Mouse (Mus musculus): ENCODE measurements around the gene Cemip2.
"Not testable (repeated sequence)": the region's sequence is repeated elsewhere in the genome, so short reads cannot be mapped to it uniquely, and the experiment has no call there.

The Cemip2 gene

DNA sequence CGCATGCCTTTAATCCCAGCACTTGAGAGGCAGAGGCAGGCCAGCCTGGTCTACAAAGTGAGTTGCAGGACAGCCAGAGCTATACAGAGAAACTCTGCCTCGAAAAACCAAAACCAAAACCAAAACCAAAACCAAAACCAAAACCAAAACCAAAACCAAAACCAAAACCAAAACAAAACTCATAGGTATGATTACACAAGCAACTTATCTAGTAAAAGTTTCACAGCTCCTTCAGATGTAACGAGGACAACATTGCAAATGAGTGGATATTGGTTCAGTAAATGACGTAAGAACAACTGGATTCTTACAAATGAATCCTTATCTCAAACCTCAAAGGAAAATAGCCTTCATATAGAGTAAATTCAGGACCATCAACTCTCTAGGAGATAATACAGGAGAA lies 88.6 kb downstream of the Cemip2 start:
- DNase-seq: not testable (repeated sequence)

DNA sequence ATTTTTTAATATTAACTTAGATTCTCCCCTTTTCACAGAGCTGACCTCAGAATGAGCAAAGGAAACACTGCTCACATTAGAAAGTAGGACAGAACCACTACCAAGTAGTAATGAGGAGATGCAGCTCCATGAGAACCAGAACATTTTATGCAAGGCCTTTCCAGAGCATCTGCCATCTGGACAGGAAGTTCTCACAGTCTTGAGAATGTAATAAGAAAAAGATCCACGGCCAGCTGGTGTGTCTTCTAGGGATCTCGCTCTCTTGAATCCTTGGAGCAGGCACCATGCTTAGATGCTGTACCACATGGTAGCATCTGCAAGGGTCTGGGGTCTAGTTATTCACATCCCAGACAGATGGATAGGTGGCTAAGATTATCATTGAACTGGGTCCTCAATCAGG lies 90.3 kb downstream of the Cemip2 start:
- DNase-seq: no peak

- no peak for DNase-seq
Measured at GRCm38 (mm10) chr19:21882110-21882940, 104.2 kb downstream of the Cemip2 start.

- DNase-seq: no peak
Measured at GRCm38 (mm10) chr19:21883053-21883452, 104.9 kb downstream of the Cemip2 start.

GRCm38 (mm10) chr19:21883922-21884321 lies 105.8 kb downstream of the Cemip2 start:
- no peak for DNase-seq

DNA sequence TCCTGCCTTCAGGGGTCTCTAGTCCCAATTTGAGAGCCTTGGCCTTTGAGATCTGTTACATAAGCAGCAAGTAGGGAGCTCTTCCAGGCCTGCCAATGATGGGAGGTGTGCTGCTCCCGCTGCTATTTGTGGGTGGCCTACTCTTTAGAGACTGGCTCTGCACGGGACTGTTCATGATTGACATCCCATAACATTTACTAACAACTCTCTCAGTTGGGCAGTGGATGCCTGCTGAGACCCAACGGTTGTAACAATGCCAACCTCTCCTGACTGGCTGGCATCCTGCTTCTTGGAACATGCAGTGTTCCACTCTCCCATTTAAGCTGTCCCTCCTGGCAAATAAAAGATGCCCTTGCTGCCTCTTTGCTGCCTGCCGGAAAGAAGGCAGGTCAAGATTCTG lies 106.2 kb downstream of the Cemip2 start:
- DNase-seq: peak; percentile 63 to 78

DNA sequence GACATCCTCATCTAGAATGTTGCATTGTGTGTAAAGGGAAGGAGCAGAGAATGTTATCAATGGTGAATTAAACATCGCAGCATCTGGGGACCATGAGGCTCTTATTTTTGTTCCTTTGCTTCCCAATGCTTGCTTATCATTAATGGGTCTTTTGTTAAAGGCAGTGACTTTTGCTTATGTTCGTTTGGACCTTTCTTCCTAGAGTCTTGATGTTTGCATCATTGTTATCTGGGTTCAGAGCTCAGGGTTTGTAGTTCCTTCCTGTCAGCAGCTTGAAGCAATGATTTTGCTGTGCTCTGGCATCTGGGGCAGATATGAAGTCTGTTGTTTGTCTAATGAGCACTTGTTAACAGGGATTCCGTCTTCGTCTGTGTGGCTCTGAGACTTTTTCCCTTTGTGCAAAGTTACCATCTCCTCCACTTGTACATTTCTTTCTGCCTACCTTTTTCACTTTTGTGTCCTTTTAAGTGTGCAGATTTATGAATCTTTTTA lies 108.1 kb downstream of the Cemip2 start:
- DNase-seq: no peak

- no peak for DNase-seq
Measured at GRCm38 (mm10) chr19:21890699-21891098, 112.6 kb downstream of the Cemip2 start.

GRCm38 (mm10) chr19:21894792-21895191 lies 116.7 kb downstream of the Cemip2 start:
- DNase-seq: no peak

DNA sequence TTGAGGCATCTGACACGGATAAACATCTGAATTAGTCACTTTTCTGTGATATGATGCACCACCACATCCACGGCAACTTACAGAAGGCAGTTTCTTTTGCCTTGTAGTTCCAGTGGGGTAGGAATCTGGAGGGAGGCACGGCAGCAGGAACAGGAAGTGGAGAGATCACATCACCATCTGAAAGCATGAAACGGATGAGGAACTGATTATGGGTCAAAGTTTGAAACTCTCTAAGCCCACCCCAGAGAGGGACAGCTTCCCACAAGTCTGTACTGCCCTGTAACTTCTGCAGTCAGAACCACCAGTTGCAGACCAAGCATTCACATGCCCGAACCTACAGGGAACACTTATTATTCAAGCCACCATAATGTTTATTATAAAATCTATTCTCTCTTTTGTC lies 117.4 kb downstream of the Cemip2 start:
- DNase-seq: no peak

DNA sequence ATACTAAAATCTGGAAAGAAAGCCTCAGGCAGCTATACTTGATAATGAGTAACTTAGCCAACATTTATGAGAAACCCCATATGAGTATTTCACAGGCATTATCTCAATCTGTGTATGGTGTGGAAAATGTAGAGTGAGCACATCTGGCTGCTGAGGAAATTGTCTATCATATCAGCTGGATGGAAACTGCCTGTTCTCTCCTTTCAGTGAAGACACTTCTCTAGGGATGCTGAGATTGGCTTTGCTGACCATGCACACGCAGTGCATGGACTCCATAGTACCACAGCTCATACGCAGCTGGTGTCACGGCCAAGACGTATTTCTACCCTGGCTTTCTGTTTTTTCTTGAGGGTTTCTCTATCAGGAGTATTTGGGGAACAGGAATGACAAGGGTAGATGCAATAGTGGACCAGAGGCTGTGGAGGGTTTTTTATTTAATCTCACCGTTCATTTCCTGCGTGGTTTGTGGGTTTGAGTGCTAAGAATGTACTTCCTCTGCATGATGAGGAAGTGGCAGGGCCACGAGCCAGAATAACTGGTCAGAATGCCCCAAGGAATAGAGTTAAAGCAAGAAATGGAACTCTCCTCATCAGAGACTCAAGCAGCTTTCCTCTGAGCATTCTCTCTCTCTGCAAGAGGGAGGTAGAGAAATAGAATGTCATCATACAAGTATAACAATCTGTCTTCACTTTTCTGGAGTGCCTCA lies 119.1 kb downstream of the Cemip2 start:
- no peak for DNase-seq

- DNase-seq: no peak
Measured at GRCm38 (mm10) chr19:21898015-21898939, 120.1 kb downstream of the Cemip2 start.

Data from cerebellum, postnatal 10 days (tissue).